Mouse (Mus musculus) lung, adult 18-20 months (tissue): ENCODE measurements around the gene Foxp1.

Experiments used
- DNase-seq, 2 experiments: peaks; one replicate each; pipeline ENCODE4 v3.0.0; 2022; ENCODE audit warnings: mixed read lengths in 2 of 2

Gene Foxp1

GRCm38 (mm10) chr6:99035459-99036375, 486.8 kb downstream of the Foxp1 start:
- DNase-seq: no peak

DNA sequence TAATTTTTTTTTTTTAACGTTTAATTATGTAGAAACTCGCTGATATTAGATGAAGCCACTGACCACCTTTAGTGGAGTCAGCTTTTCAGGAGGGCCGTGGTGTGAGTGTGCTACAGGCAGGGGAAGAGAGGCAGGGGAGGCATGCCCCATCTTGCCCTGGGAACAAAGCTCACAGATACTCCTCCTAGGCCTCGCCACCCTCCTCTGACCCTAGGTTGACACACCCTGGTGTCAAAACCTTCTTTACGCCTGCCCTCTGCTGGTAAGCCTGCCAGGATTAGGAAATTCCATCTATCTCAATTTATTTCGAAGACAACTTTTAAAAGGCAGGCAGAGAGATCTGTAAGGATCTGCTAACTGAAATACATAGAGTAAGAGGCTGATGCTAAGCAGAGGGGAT, 489.5 kb downstream of the Foxp1 start:
- peak; percentile 55 to 60 for DNase-seq

- no peak for DNase-seq
Observed at GRCm38 (mm10) chr6:99031321-99031903, 491.1 kb downstream of the Foxp1 start.

- no peak for DNase-seq
Observed at GRCm38 (mm10) chr6:99030251-99030650, 492.3 kb downstream of the Foxp1 start.

GRCm38 (mm10) chr6:99029438-99029837, 493.1 kb downstream of the Foxp1 start:
- DNase-seq: no peak

- no peak for DNase-seq
Observed at GRCm38 (mm10) chr6:99028989-99029305, 493.6 kb downstream of the Foxp1 start.

- peak; percentile 65 to 70 for DNase-seq
Observed at GRCm38 (mm10) chr6:99028161-99028988, 494.1 kb downstream of the Foxp1 start.

DNA sequence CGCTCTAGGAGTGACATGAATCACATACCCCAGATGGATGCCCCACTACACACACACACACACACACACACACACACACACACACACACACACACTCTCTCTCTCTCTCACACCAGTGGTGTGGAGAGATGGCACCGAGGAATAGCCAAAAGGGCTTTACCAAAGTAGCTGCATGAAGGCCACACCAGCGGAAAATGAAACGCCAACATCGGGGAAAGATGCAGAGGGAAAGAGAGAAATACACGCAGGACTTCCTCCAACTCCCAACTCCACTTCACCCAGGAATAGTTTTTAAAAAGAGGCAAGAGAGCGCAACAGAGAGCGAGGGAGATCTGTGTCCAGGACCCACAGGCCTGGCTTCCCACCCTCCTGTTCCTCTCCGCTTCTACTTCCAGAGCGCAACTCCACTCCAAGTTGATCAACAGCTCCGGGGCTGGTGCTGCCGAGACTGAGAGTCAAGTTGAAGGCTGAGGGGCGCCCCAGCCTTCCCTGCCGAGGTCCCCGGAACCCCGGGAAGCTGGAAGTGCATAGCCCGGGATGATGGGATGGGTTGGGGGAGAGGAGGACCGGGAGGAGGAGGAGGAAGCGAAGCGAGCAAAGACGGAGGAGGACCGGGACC, 494.9 kb downstream of the Foxp1 start:
- peak; percentile 34 to 48 for DNase-seq

- DNase-seq: no peak
Observed at GRCm38 (mm10) chr6:99026635-99027541, 495.6 kb downstream of the Foxp1 start.

DNA sequence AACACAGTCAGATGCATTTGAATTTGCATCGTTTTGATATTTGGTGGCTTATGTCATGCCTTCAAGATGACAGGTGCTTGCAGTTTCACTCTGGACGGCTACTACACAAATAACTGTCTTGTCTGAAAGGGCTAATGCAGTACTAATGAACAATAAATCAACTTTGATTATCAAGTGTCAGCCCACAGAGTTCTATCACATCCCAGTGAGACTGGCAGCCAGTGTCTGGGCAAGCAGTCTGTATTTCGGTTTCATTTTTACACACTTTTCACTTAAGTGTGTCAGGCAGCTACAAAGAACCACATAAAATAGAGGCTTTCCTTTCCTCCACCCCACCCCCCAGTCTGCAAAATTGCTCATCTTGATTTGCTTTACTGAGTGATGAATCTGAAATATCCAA, 496.5 kb downstream of the Foxp1 start:
- no peak for DNase-seq

GRCm38 (mm10) chr6:99024588-99024987, 497.9 kb downstream of the Foxp1 start:
- DNase-seq: no peak

GRCm38 (mm10) chr6:99020570-99021444, 501.7 kb downstream of the Foxp1 start:
- DNase-seq: peak in 1 of 2 experiments; percentile 50

DNA sequence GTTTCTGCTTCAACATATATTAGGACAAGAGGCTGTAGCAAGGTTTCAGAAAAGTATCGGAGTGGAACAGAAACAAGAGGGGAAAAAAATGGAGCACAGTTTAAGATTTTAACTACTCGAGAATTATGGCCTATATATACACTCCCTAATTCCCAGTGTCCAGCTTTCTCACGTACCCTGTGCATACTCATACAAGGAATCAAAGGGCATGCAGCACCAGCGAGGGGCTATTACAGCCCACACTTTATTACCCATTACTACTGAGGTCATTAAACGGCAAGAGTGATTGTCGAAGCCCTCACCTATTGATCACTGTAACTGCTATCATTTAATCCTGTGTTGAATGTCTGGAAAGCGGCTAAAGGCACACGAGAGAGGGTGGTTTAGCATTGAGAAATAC, 502.8 kb downstream of the Foxp1 start:
- DNase-seq: no peak

GRCm38 (mm10) chr6:99019266-99019665, 503.3 kb downstream of the Foxp1 start:
- DNase-seq: peak in 1 of 2 experiments; percentile 38

- DNase-seq: no peak
Observed at GRCm38 (mm10) chr6:99013866-99014502, 508.5 kb downstream of the Foxp1 start.

DNA sequence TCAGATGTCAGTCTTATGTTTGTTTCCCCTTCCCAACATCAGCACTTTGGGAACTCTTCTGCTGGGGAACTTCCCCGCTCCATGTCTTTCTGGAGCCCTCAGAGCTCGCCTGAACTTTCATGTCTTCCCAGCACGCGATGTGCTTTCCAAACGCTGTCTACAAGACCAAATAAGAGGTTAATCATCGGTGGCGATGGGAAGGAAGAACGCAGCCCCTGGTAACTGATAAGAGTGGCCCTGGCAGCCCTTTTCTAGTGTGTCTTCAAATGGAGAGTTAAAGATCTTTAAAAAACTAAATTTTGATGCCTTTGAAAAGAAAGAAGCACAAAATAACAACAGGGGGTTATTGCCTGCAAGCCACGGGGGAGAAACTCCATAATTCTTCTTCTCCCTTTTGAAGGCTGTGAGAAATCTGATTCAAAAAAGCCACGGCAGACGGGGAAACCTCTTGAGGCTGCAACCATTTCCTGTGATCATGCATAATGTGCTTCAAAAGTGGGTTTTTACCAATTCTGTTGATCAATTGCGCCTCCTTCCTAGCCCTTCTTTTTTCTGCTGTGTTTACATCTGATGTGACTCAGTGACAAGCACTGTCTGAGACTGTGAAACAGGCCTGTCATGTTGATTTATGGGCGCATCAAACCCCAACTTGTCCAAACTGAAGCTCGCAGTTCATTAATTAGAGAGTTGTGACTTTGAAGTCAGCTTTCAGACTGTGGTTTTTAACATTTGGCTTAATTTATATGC, 509.2 kb downstream of the Foxp1 start:
- DNase-seq: no peak

GRCm38 (mm10) chr6:99011895-99012584, 510.5 kb downstream of the Foxp1 start:
- DNase-seq: peak; percentile 71 to 76

DNA sequence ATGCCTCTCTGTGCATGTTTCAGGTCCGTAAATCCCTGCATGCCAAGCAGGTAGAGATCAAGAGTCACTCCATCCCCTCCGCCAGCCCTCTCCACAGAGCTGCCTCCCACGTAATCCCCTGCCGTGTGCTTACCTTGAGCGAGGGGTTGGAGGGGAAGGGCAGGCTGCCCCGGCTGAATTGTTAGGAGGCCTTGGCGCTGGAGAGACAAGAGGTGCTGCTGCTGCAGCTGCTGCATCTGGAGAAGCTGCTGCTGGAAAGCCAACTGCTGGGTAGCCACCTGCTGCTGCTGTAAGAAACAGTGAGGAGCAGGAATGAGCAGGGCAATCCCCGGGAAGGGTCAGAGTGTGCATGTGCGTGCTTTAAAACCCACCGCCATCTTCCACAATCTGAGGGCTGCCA, 512.8 kb downstream of the Foxp1 start:
- no peak for DNase-seq

GRCm38 (mm10) chr6:99008565-99008964, 514.0 kb downstream of the Foxp1 start:
- no peak for DNase-seq
